Mouse (Mus musculus) spleen, postnatal 10 days (tissue): ENCODE measurements around the gene Ier5.

ENCODE experiments used
- DNase-seq, 2 experiments: peaks; one replicate each; pipeline ENCODE4 v3.0.0; 2021 to 2022; ENCODE audit warnings: low spot score in 2 of 2

Ier5 gene

DNA sequence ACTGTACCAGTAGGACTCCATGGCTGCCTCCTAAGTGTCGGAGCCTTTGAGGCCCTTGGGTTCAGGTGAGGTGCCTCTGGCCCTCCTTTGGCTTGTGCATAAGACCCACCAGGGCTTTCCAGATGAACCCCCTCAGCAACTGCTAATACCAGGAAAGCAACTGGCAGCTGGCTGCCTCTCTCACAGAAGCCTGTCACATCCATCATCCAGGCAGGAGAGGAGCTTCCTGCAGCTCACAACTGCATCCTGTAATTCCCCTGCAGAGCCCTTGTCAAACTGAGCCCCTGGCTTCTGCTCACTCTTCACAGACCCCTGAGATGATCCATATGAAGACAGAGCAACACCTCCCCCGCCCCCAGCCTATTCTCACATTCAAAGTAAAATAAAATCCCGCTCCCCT, 21.8 kb downstream of the Ier5 start:
- no peak for DNase-seq

DNA sequence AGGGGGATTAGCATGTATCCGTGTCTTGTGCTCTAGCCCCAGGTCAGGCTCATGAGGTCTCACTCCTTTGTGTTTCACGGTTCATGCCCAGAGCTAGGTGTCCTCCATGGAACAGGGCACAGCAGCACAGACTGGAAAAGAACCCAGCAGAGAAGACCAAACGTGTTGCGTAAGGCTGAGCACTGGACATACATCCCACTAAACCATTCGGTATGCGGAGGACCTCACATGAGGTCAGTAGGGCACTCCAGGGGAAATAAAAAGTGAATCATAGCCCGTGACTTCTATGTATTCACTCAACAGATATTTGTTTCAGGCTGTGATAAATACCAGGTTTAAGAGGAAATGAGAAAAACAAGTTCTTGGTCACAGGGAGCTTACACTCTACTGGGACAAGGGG, 23.6 kb downstream of the Ier5 start:
- DNase-seq = no peak

DNA sequence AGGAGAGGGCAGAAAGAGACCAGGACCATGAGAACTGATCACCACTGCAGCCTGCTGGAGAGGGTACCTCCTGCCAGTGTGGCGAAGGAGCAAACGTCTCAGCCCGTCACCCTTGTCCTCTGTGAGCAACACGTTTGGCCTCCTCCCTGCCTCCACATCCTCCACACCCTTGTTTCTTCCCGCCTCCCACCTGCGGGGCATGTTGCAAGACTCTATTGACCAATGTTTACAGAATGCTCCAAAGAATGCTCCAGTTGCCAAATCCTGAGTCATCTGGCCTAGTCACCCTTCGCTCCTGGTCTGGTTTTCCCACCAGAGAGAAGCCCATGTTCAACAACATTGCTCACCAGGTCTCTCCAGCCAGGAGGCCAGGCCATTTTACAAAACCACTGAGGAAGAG, 24.6 kb downstream of the Ier5 start:
- no peak for DNase-seq

DNA sequence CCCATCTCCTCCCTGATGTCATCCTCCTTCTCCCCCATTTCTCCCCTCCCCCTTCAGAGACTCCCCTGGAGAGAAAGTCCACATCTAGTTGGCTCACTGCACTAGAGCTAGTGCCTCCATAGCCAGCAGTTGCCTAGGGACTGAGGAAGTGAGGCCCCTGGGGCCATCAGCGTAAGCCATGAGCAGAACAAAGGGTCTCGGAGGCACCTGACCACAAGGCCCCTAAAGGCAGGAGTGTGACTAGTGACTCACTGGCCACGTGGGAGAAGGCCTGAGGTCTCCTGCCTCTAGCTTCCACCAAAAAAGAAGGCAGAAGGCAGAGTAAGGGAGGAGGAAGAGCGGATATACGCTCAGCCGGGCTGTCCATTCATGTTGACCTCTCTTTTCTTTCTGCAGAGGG, 25.5 kb downstream of the Ier5 start:
- no peak for DNase-seq

DNA sequence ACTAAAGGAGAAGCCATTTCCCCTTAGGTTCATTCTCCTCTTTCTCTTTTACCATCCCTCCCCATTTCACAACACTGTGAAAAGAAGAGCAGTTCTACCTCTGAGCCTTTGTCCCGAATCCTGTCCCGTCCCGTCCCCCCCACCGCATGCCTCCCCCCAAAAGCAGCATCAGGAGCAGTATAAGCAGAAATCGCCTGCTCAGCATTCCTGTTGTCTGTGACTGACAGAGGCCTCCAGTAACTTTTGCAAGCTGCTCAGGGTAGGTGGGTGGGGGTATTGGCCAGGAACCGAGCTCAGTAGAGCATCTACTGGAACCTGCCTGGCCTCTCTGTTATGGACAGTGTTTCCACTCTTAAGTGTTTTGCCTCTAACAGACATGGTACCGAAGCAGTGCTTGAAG, 26.3 kb downstream of the Ier5 start:
- DNase-seq = no peak

DNA sequence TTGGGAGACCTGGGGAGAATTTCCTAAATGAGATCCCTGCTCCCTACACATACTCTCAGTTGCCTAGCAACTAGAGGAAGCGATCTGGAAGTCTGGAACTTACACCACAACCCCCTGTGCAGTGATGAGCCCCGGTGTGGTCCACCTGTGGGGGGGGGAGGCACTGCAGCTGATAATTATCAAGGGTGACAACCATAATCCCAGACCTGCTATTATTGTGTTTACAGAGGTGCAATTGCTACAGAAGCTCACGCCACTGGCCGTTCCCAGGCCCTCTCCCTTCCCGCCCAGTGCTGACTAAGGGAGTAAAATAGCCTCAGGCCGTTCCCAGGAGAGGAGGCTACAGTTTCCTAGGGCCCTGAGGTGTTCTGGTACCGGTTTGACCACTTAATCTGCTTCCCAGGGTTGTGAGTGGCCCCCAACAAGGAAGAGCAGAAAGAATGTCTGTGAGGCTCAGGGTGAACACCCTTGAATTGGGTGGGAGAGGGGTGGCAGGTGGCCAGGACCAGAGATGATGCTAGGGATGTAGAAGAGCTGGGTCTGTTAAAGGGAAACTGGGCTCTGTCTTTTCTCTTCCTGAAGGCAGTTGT, 28.1 kb downstream of the Ier5 start:
- DNase-seq = no peak

DNA sequence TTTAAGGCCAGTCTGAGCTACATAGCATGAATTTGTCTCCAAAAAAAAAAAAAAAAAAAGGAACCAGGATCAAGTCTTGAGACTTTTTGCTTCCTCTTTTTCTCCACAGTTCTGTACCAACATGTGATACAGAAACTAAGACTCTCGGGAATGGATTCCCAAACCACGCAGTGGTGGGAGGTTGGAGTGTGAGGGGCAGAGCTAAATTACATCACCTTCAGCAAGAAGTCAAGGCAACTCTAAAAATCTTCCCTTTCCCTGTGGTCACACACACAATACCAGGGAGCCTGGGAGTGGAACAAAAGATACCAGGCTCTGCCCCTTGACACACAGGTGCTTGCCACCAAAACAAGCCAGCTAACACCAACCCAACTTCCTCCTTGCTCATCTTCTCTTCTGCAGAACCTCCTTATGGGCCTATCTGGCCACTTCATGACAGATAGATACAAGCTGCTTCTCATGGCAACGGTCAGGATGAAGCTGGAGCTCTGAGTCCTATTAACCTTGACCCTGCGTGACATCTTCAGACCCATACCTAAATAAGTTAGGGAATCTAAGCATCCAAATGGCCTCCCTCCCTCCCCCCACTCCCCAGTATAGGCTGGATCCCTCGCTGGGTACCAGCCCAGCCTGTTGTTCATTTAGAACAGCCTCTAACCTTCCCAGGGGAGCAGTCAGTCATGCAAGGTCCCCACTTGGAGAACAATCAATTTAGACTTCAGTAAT, 28.7 kb downstream of the Ier5 start:
- DNase-seq = no peak

DNA sequence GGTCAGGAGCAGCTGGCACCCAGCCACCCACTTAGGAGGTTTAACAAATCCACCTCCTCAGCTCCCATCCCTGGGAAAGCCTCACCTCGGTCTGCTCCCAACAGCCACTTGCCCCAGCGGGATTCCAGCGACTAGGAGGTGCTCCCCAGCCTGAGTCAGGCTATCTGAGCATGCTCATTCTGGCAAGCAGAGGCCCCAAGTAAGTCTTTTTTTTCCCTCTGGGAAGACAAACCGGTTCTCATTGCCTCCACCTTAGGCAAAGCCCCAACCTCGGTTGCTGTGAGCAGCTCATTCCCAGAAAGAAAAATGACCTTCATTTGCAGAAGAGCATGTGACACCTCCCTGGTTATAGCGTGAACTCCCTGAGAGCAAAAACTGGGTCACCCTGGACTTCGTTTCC, 29.7 kb downstream of the Ier5 start:
- no peak for DNase-seq

DNA sequence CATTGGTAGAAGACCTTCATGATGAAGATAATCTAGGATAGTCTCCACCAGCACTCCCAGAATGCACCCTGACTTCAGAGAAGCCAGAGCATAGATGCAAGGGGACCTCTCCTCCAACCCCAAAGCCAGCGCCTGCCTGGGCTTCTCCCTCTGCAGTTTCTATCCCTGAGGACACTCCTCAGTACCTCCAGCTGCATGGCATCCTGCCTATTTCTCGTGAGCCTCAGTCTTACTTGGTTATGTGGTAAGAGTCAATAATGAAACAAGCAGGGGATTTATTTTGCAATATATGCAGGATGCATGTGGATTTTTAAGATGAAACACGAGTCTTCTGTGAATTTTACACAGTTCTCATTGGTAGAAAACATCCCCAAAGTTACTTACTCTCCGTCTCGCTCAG, 33.2 kb downstream of the Ier5 start:
- DNase-seq = no peak

DNA sequence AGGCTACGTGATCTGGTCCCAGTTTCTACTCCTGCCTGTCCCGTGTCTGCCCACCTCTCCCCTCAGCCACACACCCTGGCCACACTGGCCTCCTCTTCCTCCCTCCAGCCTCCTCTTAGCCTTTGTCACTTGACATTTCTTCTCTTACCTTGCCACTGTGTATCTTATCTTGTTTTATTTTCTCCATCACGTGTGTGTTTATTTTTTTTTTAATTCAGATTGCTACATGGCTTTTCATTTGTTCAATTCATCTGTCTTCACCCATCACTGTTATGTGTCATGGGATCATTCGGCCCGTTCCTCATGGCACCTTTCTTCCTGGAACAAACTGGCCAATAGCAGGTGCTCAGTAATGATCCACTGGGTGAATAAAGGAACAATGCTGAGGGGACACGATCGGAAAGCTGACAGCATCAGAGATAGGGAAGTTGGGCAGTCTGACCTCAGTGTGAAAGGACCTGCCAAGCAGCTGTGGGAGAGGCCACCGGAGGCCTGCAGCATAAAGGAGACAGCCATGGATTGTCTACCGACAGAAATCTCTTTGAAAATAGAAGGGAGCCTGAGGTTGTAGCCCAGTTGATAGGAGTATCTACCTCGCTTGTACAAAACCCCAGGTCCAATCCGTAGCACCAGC, 34.3 kb downstream of the Ier5 start:
- no peak for DNase-seq

DNA sequence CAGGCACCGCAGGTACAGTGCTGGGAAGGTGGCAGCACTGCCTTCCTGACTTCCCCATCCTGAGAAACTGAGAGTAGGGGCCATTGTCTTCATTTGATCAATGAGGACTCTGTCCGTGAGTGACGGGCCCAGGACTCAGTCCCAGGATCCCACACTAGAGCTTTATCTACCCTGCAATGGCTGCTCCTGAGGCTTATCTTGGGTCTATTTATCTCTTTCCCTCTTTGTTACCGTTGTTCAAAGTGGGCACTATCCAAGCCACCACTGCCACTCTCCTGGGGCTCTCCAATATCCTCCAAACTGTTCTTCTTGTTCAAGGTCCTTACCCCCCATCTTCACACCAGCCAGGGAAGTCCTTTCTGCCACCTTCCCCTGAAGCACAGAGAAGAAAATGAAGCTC, 34.8 kb downstream of the Ier5 start:
- no peak for DNase-seq

DNA sequence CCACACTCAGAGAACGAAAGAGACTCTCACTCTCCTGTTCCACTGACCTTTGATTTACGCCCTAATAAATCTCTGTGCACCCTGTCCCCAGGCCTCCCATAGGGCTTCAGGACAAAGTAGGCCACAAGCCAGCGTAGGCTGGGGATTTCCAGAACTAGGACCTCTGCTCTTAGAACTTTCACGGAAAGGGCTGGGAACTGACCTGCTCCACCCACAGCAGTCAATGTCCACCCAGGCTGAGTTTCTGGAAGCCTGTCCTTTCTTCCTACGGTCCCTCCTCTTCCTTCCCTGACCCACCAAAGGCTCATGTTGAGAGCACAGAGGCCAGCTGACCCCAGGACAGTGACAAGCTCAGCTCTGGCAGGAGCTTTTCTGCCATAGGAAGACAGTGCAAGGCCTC, 35.3 kb downstream of the Ier5 start:
- DNase-seq = no peak

DNA sequence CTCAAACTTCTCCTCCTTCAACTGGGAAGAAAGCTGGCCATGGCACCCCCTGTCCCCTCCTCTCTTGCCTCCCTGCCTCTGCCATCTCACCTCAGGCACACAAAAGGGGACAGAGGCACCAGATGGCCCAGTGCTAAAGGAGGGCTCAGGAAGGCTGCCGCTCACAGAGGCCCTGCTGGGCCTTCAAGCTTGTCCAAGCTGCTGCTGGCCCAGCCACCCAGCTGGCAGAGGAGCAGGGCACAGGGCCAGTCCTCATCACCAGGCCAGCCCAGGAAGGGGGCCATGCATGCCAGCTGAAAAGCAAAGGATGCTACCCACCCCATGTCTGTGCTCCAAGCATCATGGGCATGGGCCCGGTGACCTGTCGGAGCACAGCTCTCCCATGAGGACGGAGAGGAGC, 36.5 kb downstream of the Ier5 start:
- no peak for DNase-seq

DNA sequence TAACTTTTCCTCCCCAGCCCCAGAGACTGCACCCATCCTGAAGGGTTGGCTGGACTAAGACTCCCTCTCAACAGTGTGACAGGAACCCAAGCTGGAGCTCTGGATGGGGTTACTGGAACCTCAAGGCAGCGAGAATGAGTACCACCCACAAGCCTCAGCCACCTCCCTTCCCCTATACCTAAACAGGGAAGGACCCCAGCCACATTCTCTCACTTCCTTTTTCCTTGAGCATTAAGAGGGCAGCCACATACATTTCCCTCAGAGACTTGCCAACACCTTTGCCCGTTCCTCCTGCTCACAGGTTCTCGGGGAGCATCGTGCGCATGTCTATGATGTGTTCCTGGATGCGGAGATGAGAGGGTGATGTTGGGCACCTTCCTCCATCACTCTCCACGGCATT, 37.4 kb downstream of the Ier5 start:
- DNase-seq = no peak

DNA sequence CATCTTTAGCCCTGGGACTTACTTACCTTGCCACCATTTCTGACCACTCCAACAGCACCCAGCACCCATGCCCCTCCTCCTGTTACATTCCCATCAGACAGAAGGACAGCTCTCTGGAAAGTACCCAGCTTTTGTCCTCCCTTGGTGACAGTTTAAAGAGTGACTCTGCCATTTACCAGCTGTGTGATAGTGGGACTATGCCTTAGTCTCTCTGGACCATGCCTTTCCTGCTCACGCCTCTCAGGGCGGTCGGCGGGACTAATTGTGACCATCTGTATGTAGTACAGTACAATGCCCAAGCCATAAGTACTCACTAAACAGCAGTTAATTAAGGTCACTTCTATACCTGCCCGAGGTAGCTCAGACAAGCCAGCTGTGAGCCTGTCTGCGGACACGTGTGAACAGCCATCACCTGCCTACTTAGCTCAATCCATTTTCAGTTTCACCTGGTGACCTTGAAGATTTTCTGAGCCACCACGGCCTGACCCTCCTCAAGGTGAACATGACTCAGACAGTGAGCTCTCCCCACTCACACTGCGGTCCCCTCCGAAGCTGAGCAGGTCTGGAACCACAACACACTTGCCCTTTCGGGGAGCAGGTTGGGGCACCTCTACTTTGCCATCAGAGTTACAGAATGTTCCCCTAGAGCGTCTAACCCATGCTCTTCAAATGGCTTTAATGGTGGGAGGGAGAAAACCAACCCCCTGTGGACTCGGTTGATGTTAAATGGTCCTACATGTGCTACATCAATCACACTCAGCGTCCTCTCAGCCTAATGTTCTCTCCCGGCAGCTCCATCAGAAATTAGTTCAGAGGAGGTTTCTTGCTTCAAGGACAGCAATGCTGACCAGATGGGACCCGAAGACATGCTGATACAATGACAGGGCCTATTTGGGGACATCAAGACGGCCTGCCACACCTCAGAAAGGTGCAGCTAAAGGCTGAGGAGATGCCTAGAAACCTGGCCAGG, 38.3 kb downstream of the Ier5 start:
- no peak for DNase-seq

DNA sequence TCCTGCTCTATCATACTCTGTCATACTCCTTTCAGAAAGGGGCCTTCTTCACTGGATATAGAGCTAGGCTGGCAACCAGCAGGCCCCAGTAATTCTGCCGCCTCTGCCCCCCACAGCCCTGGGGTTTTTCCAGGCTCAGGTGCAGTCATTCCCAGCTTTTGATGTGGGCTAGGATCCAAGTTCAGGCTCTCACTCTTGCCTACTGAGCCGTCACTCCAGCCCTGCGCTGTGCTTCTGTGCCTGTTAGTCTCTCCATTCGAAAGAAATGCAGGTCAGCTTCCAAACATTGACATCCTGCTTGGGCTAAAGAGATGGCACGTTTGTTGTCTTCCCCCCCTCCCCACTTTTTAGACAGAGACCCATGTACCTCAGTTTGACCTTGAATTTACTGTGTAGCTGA, 39.2 kb downstream of the Ier5 start:
- no peak for DNase-seq

DNA sequence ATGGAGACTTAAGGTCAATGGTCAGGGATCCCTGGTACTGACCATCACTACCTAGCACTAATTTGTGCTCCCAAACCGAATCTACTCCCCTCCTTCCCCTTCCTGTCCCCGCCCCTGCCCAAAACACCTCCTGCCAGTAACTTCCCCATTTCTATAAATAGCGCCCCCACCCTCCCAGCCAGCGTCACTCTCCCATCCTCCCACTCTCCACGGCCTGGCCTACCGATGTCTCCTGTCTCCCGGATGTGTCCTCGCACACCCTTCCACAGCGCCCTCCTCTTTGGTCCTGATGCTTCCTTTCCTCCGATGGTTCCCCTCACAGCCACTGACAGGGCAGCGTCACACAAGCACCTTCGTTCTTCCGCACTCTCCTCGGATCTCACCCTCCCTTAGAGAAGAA, 39.9 kb downstream of the Ier5 start:
- peak in 1 of 2 experiments; percentile 80 for DNase-seq

DNA sequence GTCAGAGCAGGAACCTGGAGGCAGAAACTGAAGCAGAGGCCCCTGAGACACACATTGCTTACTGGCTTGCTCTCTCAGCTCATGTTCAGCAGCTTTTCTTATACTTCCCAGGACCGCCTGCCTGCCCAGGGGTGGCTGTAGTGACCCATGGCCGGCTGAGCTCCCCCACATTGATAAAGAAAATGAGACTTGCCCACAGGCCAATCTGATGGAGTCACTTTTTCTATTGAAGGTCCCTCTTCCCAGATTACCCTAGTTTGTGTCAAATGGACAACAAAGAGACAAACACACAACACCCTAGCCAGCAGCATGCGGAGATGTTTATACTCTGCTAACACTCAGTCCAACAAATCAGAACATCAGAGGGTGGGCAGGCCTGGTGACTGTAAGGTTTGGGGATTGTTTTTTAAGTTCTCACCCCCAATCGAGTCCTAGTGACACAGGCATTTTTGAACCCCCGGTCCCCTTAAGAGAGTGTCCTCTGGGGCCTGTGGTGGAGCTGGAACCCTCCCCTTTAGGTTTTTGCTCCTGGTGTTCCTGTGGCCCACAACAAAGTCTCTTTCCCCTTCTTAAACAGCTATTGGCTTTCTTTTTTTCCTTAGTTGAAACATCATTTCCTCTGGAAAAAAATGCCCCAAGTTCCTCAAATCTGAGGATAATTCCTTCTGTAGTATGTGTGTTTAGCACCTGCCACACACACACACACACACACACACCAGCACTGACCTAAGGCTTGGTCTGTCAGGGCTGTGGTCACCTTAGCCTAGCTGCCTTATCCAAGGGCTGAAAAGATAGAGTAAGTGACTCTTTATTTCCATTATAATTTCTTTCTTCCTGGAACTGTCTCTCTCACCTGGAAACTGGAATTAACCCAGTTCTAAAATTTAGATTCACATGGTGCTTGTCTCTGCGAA, 41.1 kb downstream of the Ier5 start:
- no peak for DNase-seq

DNA sequence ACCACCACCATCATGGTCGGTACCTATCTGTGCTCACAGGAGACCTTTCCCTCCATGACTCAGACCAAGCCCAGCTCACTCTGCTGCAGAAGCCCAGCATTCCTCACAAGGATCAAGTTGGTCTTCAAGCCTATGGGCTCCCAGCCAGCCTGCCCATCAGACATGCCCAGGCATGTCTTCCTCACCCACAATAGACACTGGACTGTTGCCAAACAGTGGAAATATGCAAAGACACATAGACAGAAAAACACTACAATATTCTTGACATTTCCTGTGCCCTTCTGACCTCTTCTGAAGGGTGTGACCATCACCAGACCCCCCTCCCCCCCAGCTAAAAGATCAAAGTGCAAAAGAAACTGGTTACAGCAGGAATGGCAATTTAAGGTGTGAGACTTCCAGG, 43.3 kb downstream of the Ier5 start:
- DNase-seq = no peak

DNA sequence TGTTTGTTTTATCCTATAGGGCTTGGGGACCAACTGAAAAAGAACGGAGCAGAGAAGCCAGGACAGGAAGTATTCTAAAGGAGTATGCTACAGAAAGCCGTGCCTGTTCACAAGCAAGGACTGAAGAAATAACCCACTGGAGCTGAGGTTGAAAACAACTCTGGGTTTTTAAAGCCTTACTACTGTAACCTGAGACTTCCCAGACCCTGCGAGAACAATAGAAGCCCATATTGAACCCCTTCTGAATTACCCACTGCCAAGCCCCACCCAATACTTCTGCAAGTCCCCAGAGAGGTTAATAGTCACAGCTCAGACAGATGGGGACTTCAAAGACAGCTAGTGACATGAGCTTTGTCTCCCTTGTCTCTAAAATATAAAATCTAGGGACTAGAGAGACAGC, 44.4 kb downstream of the Ier5 start:
- DNase-seq = no peak

DNA sequence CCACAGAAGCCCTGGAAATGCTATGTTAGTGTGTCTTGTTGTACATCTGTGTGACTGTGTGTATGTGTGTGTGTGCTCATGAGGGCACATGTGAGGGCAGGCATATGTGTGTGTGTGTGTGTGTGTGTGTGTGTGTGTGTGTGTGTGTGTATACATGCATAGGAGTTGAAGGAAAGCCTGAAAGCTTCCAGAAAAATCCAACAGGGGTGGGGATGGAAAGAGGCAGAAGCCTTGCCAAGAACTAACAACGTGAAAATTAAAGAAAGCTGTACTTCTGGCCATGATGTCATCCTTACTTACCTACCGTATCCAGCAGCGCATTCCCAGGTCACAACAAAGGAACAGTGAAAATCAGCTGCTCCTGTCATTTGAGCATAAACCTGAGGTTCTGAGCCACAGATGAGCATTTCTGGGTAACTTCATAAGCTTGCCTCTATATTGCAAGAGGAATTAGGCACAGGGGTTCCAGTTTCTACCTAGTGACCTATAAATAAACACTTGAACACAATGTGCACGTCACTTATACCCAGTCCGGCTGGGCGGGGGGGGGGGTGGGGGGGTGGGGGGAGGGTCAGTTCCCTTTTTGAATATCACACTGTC, 45.0 kb downstream of the Ier5 start:
- no peak for DNase-seq
